Mouse (Mus musculus) E14TG2a.4 (cell line): ENCODE data around the gene Cog1.

ENCODE experiments used
- CTCF ChIP-seq: conservative IDR thresholded peaks from 2 replicates; pipeline ENCODE4 v1.5.1; 2014; ENCODE audit warnings: low read length
- NANOG ChIP-seq: IDR thresholded peaks from 2 replicates; pipeline ENCODE4 v1.6.1; 2014; ENCODE audit warnings: borderline replicate concordance, low read length, mixed read lengths

GRCm38 (mm10) chr11:113684707-113685426 lies 35.9 kb downstream of the Cog1 start:
- TF ChIP-seq CTCF (no peak), NANOG (no peak)
